Mouse (Mus musculus) intestine, embryonic 15.5 days (tissue): ENCODE measurements around the gene Fgfr1op. TPM values are rescaled to one million over a fixed set of nuclear protein-coding genes. Genes with fewer than 3 reads are reported as not detected.
A peak's percentile ranks its signal among the peaks of the same experiment; 100 is the strongest.

Experiments
- ATAC-seq: fragments of 200-750 bp; cut with Nextera tagmentation; 2 replicates; pipeline ENCODE4 v1.8.0; 2017; ENCODE audit warnings: moderate TSS enrichment, moderate library complexity
- H3K27ac ChIP-seq: fragments of 300-500 bp; sonication (generic); 2 replicates; pipeline ENCODE4 v1.5.1; 2015; ENCODE audit warnings: mild to moderate bottlenecking, inconsistent platforms
- H3K27me3 ChIP-seq: fragments of 300-500 bp; sonication (generic); replicated peaks from 2 replicates; pipeline ENCODE4 v1.6.1; 2015; ENCODE audit warnings: inconsistent platforms
- H3K36me3 ChIP-seq: fragments of 300-500 bp; sonication (generic); 2 replicates; pipeline ENCODE4 v1.6.1; 2015; ENCODE audit warnings: inconsistent platforms
- H3K4me1 ChIP-seq: fragments of 300-500 bp; sonication (generic); replicated peaks from 2 replicates; pipeline ENCODE4 v1.6.1; 2015; ENCODE audit warnings: inconsistent platforms
- H3K4me2 ChIP-seq: fragments of 300-500 bp; sonication (generic); replicated peaks from 2 replicates; pipeline ENCODE4 v1.6.1; 2015; ENCODE audit warnings: mild to moderate bottlenecking, inconsistent platforms
- H3K4me3 ChIP-seq: fragments of 300-500 bp; sonication (generic); replicated peaks from 2 replicates; pipeline ENCODE4 v1.5.1; 2015; ENCODE audit warnings: inconsistent platforms
- H3K9ac ChIP-seq: fragments of 300-500 bp; sonication (generic); 2 replicates; pipeline ENCODE4 v1.6.1; 2015; ENCODE audit warnings: inconsistent platforms
- H3K9me3 ChIP-seq: fragments of 300-500 bp; sonication (generic); 2 replicates; pipeline ENCODE4 v1.6.1; 2016; ENCODE audit warnings: inconsistent platforms
- WGBS: fragments of 180-500 bp; shearing (Covaris S2); methylation state at CpG from one replicate; pipeline ENCODE4 v1.1.7; 2015; 5-methylcytosine and 5-hydroxymethylcytosine counted together
- polyA plus RNA-seq: library from polyadenylated mRNA; unstranded; fragments of >200 nt; fragmentation: Nextera tagmentation; extraction: Ambion mirVana; gene quantifications from 2 replicates; pipeline ENCODE4 v1.2.1, GENCODE M21; 2015

Gene Fgfr1op
- polyA plus RNA-seq, 1 experiment from 2014 or later = 31.5 TPM

GRCm38 (mm10) chr17:8238012-8238710 lies 72.9 kb downstream of the Fgfr1op start:
- no peaks in the 10 kb centered on the region for H3K9me3 ChIP-seq
- H3K9ac ChIP-seq = no peak overlapping the region
- H3K27ac ChIP-seq = no peak overlapping the region
- H3K27me3 ChIP-seq = no peaks in the 10 kb centered on the region
- no peaks in the 10 kb centered on the region for H3K4me1 ChIP-seq
- no peaks in the 10 kb centered on the region for H3K36me3 ChIP-seq
- 72% methylated on average over 15 of the region's 15 CpGs for WGBS
- ATAC-seq = no peak
- no peak overlapping the region for H3K4me2 ChIP-seq
- no peak overlapping the region for H3K4me3 ChIP-seq

DNA sequence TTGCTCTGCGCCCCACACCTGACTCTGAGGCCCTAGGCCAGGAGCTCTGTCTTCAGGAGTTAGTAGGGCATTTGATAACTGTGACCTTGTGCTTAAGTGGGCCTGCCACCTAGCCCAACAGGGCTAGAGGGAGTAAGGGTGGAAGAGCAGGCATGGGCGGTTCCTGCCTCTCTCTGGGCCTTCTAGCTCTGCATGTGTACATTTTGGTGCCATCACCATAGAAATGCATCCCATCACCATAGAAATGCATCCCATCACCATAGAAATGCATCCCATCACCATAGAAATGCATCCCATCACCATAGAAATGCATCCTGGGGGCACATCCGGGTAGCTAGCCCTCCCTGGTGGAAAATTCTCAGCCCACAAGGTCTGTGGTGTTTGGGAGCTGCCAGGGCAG lies 74.3 kb downstream of the Fgfr1op start:
- no peak for ATAC-seq
- Histone ChIP-seq H3K27me3 (no peaks in the 10 kb centered on the region), H3K9ac (no peak overlapping the region), H3K27ac (no peak overlapping the region), H3K9me3 (no peaks in the 10 kb centered on the region), H3K4me1 (0 out of 2 replicates have a peak, but pooled peaks cover 2% of the 10 kb centered on the region), H3K4me3 (no peak overlapping the region), H3K4me2 (no peak overlapping the region), H3K36me3 (no peaks in the 10 kb centered on the region)
- 85% methylated on average over 3 of the region's 3 CpGs for WGBS

GRCm38 (mm10) chr17:8240517-8240916 lies 75.2 kb downstream of the Fgfr1op start:
- Histone ChIP-seq H3K4me2 (no peak overlapping the region), H3K27me3 (no peaks in the 10 kb centered on the region), H3K9me3 (no peaks in the 10 kb centered on the region), H3K9ac (no peak overlapping the region), H3K4me3 (no peak overlapping the region), H3K4me1 (0 out of 2 replicates have a peak, but pooled peaks cover 3% of the 10 kb centered on the region), H3K36me3 (no peaks in the 10 kb centered on the region), H3K27ac (no peak overlapping the region)
- 57% methylated on average over 4 of the region's 4 CpGs for WGBS
- no peak for ATAC-seq

- Histone ChIP-seq H3K9ac (no peak overlapping the region), H3K36me3 (no peaks in the 10 kb centered on the region), H3K27ac (no peak overlapping the region), H3K4me3 (no peak overlapping the region), H3K27me3 (no peaks in the 10 kb centered on the region), H3K4me1 (0 out of 2 replicates have a peak, but pooled peaks cover 3% of the 10 kb centered on the region), H3K9me3 (no peaks in the 10 kb centered on the region), H3K4me2 (no peak overlapping the region)
- WGBS = 75% methylated on average over 12 of the region's 12 CpGs
- ATAC-seq = no peak
Measured at GRCm38 (mm10) chr17:8241645-8242044, 76.3 kb downstream of the Fgfr1op start.

GRCm38 (mm10) chr17:8242186-8242585 lies 76.9 kb downstream of the Fgfr1op start:
- WGBS = 80% methylated on average over 11 of the region's 11 CpGs
- H3K27me3 ChIP-seq = no peaks in the 10 kb centered on the region
- no peak overlapping the region for H3K9ac ChIP-seq
- 0 out of 2 replicates have a peak, but pooled peaks cover 3% of the 10 kb centered on the region for H3K4me1 ChIP-seq
- H3K4me2 ChIP-seq = no peak overlapping the region
- no peaks in the 10 kb centered on the region for H3K9me3 ChIP-seq
- H3K27ac ChIP-seq = no peak overlapping the region
- no peak for ATAC-seq
- H3K36me3 ChIP-seq = no peaks in the 10 kb centered on the region
- H3K4me3 ChIP-seq = no peak overlapping the region

GRCm38 (mm10) chr17:8244124-8244523 lies 78.8 kb downstream of the Fgfr1op start:
- Histone ChIP-seq H3K4me3 (no peak overlapping the region), H3K27me3 (no peaks in the 10 kb centered on the region), H3K27ac (no peak overlapping the region), H3K36me3 (no peaks in the 10 kb centered on the region), H3K4me1 (0 out of 2 replicates have a peak, but pooled peaks cover 3% of the 10 kb centered on the region), H3K9me3 (no peaks in the 10 kb centered on the region), H3K9ac (no peak overlapping the region), H3K4me2 (no peak overlapping the region)
- no peak for ATAC-seq
- 60% methylated on average over 2 of the region's 2 CpGs for WGBS

DNA sequence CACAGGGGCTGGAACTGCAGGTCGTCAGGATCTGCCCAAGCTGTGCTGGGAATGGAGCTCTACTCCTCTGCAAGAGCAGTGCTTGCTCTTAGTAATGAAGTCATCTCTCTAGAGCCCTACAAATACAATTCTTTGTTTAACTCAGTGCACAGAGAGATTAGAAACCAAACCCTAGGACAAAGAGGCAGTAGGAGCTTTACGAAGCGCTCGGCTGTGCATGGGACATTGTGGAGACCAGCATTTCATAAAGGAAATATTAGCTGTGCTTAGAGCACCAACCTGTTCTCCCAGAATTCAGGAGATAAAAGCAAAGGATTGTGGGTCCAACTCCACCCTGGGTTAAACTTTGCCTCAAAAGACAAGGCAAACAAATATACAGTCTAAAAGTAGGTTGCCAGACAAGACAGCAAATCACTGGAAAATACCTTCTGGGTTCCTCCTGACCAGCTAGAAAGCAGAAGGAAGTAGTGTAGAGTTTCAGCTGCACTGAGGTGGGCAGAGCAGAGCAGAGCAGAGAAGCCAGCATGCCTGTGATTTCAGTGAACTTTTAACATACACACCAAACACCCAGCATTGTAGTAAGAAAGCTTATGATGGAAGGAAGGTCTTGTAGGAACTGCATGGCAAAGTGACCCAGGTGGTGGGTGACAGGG lies 80.9 kb downstream of the Fgfr1op start:
- H3K9ac ChIP-seq = no peak overlapping the region
- no peak overlapping the region for H3K4me3 ChIP-seq
- 53% methylated on average over 4 of the region's 4 CpGs for WGBS
- H3K4me2 ChIP-seq = 0 out of 2 replicates have a peak overlapping the region, but pooled peaks have one; percentile 6
- peak; percentile 69 for ATAC-seq
- H3K4me1 ChIP-seq = 0 out of 2 replicates have a peak, but pooled peaks cover 3% of the 10 kb centered on the region
- H3K27ac ChIP-seq = peak overlapping the region; percentile 17
- no peaks in the 10 kb centered on the region for H3K9me3 ChIP-seq
- H3K27me3 ChIP-seq = no peaks in the 10 kb centered on the region
- H3K36me3 ChIP-seq = no peaks in the 10 kb centered on the region

Other genes with a start within 250 kb of the Fgfr1op start
- gene Tagap, start 239.5 kb upstream of the Fgfr1op start, polyA plus RNA-seq = 1.6 and 1.8 TPM in 2 replicates
- 45.8 and 51.8 TPM in 2 replicates for gene Rsph3a, start 219.9 kb upstream of the Fgfr1op start, polyA plus RNA-seq
- gene Gm49673, start 17.7 kb upstream of the Fgfr1op start, polyA plus RNA-seq = 0.08 and 0.23 TPM in 2 replicates
- gene Rnaset2a, start 17.4 kb upstream of the Fgfr1op start, polyA plus RNA-seq = 31.1 and 36.4 TPM in 2 replicates
- gene Ccr6, start 70.5 kb downstream of the Fgfr1op start, polyA plus RNA-seq = 0.50 and 0.86 TPM in 2 replicates
- gene Mpc1, start 117.4 kb downstream of the Fgfr1op start, polyA plus RNA-seq = 192 and 199 TPM in 2 replicates
- gene Sft2d1, start 145.6 kb downstream of the Fgfr1op start, polyA plus RNA-seq = 78.7 and 79.0 TPM in 2 replicates
- gene Prr18, start 172.0 kb downstream of the Fgfr1op start, polyA plus RNA-seq = 0.39 and 0.61 TPM in 2 replicates
- 0.13 and 0.27 TPM in 2 replicates for gene T2, start 190.5 kb downstream of the Fgfr1op start, polyA plus RNA-seq